Mouse (Mus musculus): ENCODE data around the gene Slc1a7. TPM values are rescaled to one million over a fixed set of nuclear protein-coding genes. Genes with fewer than 3 reads are reported as not detected.

Slc1a7 gene
- polyA plus RNA-seq, 1 experiment from 2014 or later, result 0.15 TPM

- H3K4me3 ChIP-seq (ENCODE audit: low read length), result no peak overlapping the region
- H3K9ac ChIP-seq (ENCODE audit: low read depth, low read length), result no peak overlapping the region
- WGBS, result 76% methylated on average over 8 of the region's 8 CpGs
- ATAC-seq, result no peak
- peaks cover 3% of the 10 kb centered on the region; the same call in 1 of the 2 replicates for H3K4me1 ChIP-seq (ENCODE audit: control insufficient read depth, insufficient read depth, low read length)
- no peaks in the 10 kb centered on the region for H3K9me3 ChIP-seq (ENCODE audit: control insufficient read depth, low read length)
- no peak overlapping the region for H3K4me2 ChIP-seq (ENCODE audit: low read depth, low read length)
- H3K36me3 ChIP-seq (ENCODE audit: control insufficient read depth, insufficient read depth, low read length), result no peaks in the 10 kb centered on the region
- H3K27ac ChIP-seq (ENCODE audit: low read length), result no peak overlapping the region
- no peaks in the 10 kb centered on the region for H3K27me3 ChIP-seq (replicated peaks; ENCODE audit: control insufficient read depth, insufficient read depth, low read length)
Observed at GRCm38 (mm10) chr4:107933239-107933638, 34.9 kb upstream of the Slc1a7 start.

DNA sequence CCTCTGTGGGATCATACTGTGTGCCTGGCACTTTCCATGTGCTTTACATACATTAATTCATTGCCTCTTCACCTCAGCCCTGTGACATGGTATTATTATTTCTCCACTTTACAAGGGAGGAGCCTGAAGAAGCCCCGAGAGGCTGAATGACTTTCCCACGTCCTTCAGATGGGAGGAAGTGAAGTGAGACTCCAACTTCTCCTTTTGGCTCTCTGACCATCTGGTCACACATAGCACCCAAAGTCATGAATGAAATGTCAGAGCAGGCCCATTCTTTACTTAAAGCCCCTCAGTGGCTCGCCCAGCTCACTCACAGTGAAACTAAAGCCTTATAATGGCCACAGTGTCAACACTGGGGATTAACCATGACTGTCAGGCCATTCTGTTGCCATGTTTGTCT is 32.9 kb upstream of the Slc1a7 start:
- H3K9ac ChIP-seq (ENCODE audit: low read depth, low read length), result no peak overlapping the region
- peaks cover 3% of the 10 kb centered on the region; the same call in 1 of the 2 replicates for H3K4me1 ChIP-seq (ENCODE audit: control insufficient read depth, insufficient read depth, low read length)
- no peaks in the 10 kb centered on the region for H3K9me3 ChIP-seq (ENCODE audit: control insufficient read depth, low read length)
- 67% methylated on average over 3 of the region's 3 CpGs for WGBS
- H3K27me3 ChIP-seq (replicated peaks; ENCODE audit: control insufficient read depth, insufficient read depth, low read length), result no peaks in the 10 kb centered on the region
- no peak overlapping the region for H3K4me3 ChIP-seq (ENCODE audit: low read length)
- no peak overlapping the region for H3K27ac ChIP-seq (ENCODE audit: low read length)
- ATAC-seq, result no peak
- no peaks in the 10 kb centered on the region for H3K36me3 ChIP-seq (ENCODE audit: control insufficient read depth, insufficient read depth, low read length)
- H3K4me2 ChIP-seq (ENCODE audit: low read depth, low read length), result no peak overlapping the region

DNA sequence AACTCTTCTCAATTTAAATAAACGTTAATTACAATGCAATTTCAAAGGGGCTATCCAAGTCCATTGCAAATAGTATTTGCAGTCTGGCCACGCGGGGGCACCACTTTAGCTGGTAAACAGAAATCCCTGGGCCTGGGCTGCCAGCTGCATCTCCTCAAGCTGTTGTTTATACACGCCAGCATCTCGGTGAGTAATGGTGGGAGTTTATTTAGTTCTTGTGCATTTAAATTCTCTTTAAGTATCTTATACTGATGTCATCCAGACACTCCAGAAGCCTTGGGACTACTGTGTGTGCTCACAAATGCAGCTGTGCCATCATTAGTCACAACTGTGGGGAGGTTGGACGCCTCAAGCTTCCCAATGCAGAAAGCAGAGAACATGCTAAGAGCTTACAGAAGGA is 30.8 kb upstream of the Slc1a7 start:
- Histone ChIP-seq H3K4me1 (ENCODE audit: control insufficient read depth, insufficient read depth, low read length) (peaks cover 3% of the 10 kb centered on the region; the same call in 1 of the 2 replicates), H3K4me2 (ENCODE audit: low read depth, low read length) (no peak overlapping the region), H3K36me3 (ENCODE audit: control insufficient read depth, insufficient read depth, low read length) (no peaks in the 10 kb centered on the region), H3K4me3 (ENCODE audit: low read length) (no peak overlapping the region), H3K27ac (ENCODE audit: low read length) (peak overlapping the region; percentile 78), H3K27me3 (replicated peaks; ENCODE audit: control insufficient read depth, insufficient read depth, low read length) (no peaks in the 10 kb centered on the region), H3K9me3 (ENCODE audit: control insufficient read depth, low read length) (no peaks in the 10 kb centered on the region), H3K9ac (ENCODE audit: low read depth, low read length) (no peak overlapping the region)
- WGBS, result 17% methylated on average over 6 of the region's 6 CpGs
- peak; percentile 85 for ATAC-seq

- Histone ChIP-seq H3K4me2 (ENCODE audit: low read depth, low read length) (no peak overlapping the region), H3K9ac (ENCODE audit: low read depth, low read length) (no peak overlapping the region), H3K36me3 (ENCODE audit: control insufficient read depth, insufficient read depth, low read length) (no peaks in the 10 kb centered on the region), H3K27me3 (replicated peaks; ENCODE audit: control insufficient read depth, insufficient read depth, low read length) (no peaks in the 10 kb centered on the region), H3K9me3 (ENCODE audit: control insufficient read depth, low read length) (no peaks in the 10 kb centered on the region), H3K4me1 (ENCODE audit: control insufficient read depth, insufficient read depth, low read length) (peaks cover 3% of the 10 kb centered on the region; the same call in 1 of the 2 replicates), H3K4me3 (ENCODE audit: low read length) (no peak overlapping the region), H3K27ac (ENCODE audit: low read length) (peak overlapping the region; percentile 78)
- ATAC-seq, result no peak
- 71% methylated on average over 2 of the region's 2 CpGs for WGBS
Observed at GRCm38 (mm10) chr4:107938124-107938523, 30.0 kb upstream of the Slc1a7 start.

DNA sequence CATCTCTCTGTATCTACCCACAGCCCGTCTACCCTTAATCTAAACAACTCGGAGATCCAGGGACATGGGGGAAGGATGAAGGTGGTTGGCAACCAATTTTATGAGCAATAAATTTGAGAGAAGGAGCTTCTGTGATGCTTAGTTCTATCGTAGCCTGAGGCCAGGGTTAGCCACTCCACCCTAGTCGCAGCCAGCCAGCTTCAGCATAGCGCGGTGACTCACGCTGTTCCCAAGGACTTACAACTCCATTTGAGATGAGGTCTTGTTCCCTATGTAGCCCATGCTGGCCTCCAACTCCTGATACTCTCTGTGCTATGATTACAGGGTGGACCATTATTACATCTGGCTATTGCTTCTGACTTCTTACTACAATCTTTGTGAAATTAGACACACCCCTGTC is 25.4 kb upstream of the Slc1a7 start:
- H3K4me1 ChIP-seq (ENCODE audit: control insufficient read depth, insufficient read depth, low read length), result peaks cover 2% of the 10 kb centered on the region; the same call in 1 of the 2 replicates
- H3K4me2 ChIP-seq (ENCODE audit: low read depth, low read length), result no peak overlapping the region
- no peaks in the 10 kb centered on the region for H3K9me3 ChIP-seq (ENCODE audit: control insufficient read depth, low read length)
- WGBS, result 76% methylated on average over 7 of the region's 7 CpGs
- no peak overlapping the region for H3K4me3 ChIP-seq (ENCODE audit: low read length)
- ATAC-seq, result no peak
- no peak overlapping the region for H3K9ac ChIP-seq (ENCODE audit: low read depth, low read length)
- H3K36me3 ChIP-seq (ENCODE audit: control insufficient read depth, insufficient read depth, low read length), result no peaks in the 10 kb centered on the region
- no peaks in the 10 kb centered on the region for H3K27me3 ChIP-seq (replicated peaks; ENCODE audit: control insufficient read depth, insufficient read depth, low read length)
- H3K27ac ChIP-seq (ENCODE audit: low read length), result no peak overlapping the region

GRCm38 (mm10) chr4:107944141-107944540 is 24.0 kb upstream of the Slc1a7 start:
- 83% methylated on average over 2 of the region's 2 CpGs for WGBS
- Histone ChIP-seq H3K9ac (ENCODE audit: low read depth, low read length) (no peak overlapping the region), H3K27ac (ENCODE audit: low read length) (no peak overlapping the region), H3K4me1 (ENCODE audit: control insufficient read depth, insufficient read depth, low read length) (no peaks in the 10 kb centered on the region), H3K9me3 (ENCODE audit: control insufficient read depth, low read length) (no peaks in the 10 kb centered on the region), H3K27me3 (replicated peaks; ENCODE audit: control insufficient read depth, insufficient read depth, low read length) (no peaks in the 10 kb centered on the region), H3K36me3 (ENCODE audit: control insufficient read depth, insufficient read depth, low read length) (no peaks in the 10 kb centered on the region), H3K4me3 (ENCODE audit: low read length) (no peak overlapping the region), H3K4me2 (ENCODE audit: low read depth, low read length) (no peak overlapping the region)
- no peak for ATAC-seq

DNA sequence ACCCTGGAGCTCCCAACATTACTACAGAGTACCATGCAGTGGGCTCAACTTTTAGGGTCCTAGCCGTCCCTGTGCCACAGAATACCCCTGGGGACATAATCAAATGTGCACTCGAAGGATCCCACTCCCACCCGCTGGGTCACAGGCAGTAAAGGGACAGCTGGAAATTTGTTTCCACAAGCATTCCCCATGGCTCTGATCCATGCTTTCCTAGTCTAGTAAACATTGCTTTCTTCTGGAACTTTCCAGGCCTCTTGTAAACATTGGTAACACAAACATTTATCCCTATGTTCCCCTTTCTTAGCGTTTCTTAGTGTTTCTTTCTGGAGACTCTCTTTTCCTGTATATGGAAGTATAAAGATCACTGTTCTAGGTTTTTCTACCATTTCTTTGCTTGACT is 18.2 kb upstream of the Slc1a7 start:
- Histone ChIP-seq H3K9ac (ENCODE audit: low read depth, low read length) (no peak overlapping the region), H3K9me3 (ENCODE audit: control insufficient read depth, low read length) (no peaks in the 10 kb centered on the region), H3K4me2 (ENCODE audit: low read depth, low read length) (no peak overlapping the region), H3K27ac (ENCODE audit: low read length) (no peak overlapping the region), H3K4me3 (ENCODE audit: low read length) (no peak overlapping the region), H3K36me3 (ENCODE audit: control insufficient read depth, insufficient read depth, low read length) (no peaks in the 10 kb centered on the region), H3K27me3 (replicated peaks; ENCODE audit: control insufficient read depth, insufficient read depth, low read length) (no peaks in the 10 kb centered on the region), H3K4me1 (ENCODE audit: control insufficient read depth, insufficient read depth, low read length) (no peaks in the 10 kb centered on the region)
- ATAC-seq, result 0 out of 2 replicates have a peak, but pooled peaks have one; percentile 28
- WGBS, result 62% methylated on average over 4 of the region's 4 CpGs

GRCm38 (mm10) chr4:107952845-107953244 is 15.3 kb upstream of the Slc1a7 start:
- H3K27ac ChIP-seq (ENCODE audit: low read length), result no peak overlapping the region
- ATAC-seq, result no peak
- no peak overlapping the region for H3K4me3 ChIP-seq (ENCODE audit: low read length)
- H3K4me1 ChIP-seq (ENCODE audit: control insufficient read depth, insufficient read depth, low read length), result no peaks in the 10 kb centered on the region
- no peak overlapping the region for H3K9ac ChIP-seq (ENCODE audit: low read depth, low read length)
- no peaks in the 10 kb centered on the region for H3K27me3 ChIP-seq (replicated peaks; ENCODE audit: control insufficient read depth, insufficient read depth, low read length)
- H3K4me2 ChIP-seq (ENCODE audit: low read depth, low read length), result no peak overlapping the region
- no peaks in the 10 kb centered on the region for H3K9me3 ChIP-seq (ENCODE audit: control insufficient read depth, low read length)
- no peaks in the 10 kb centered on the region for H3K36me3 ChIP-seq (ENCODE audit: control insufficient read depth, insufficient read depth, low read length)

DNA sequence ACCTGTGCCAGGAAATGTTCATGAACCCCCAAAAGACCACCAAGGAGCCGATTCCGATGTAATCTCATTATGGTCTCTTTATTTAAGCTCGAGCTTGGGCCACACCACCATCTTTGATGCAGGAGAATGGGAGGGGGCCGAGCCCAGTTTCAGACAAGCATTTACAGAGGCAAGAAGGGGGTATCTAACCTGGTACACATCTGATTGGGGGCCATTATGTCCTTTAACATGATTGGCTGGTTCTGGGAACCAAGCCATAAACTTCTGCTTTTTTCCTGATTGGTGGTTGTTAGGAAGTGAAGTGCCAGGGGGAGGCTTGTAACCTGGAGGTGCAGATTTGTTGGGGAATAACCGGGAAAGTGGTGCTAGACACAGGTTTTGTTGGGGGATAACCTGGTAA is 12.4 kb upstream of the Slc1a7 start:
- H3K9ac ChIP-seq (ENCODE audit: low read depth, low read length), result no peak overlapping the region
- ATAC-seq, result no peak
- no peaks in the 10 kb centered on the region for H3K4me1 ChIP-seq (ENCODE audit: control insufficient read depth, insufficient read depth, low read length)
- WGBS, result 77% methylated on average over 5 of the region's 5 CpGs
- H3K9me3 ChIP-seq (ENCODE audit: control insufficient read depth, low read length), result no peaks in the 10 kb centered on the region
- no peaks in the 10 kb centered on the region for H3K36me3 ChIP-seq (ENCODE audit: control insufficient read depth, insufficient read depth, low read length)
- H3K27me3 ChIP-seq (replicated peaks; ENCODE audit: control insufficient read depth, insufficient read depth, low read length), result no peaks in the 10 kb centered on the region
- H3K27ac ChIP-seq (ENCODE audit: low read length), result no peak overlapping the region
- no peak overlapping the region for H3K4me3 ChIP-seq (ENCODE audit: low read length)
- H3K4me2 ChIP-seq (ENCODE audit: low read depth, low read length), result no peak overlapping the region

- H3K27me3 ChIP-seq (replicated peaks; ENCODE audit: control insufficient read depth, insufficient read depth, low read length), result no peaks in the 10 kb centered on the region
- H3K36me3 ChIP-seq (ENCODE audit: control insufficient read depth, insufficient read depth, low read length), result no peaks in the 10 kb centered on the region
- 0 out of 2 replicates have a peak, but pooled peaks cover 2% of the 10 kb centered on the region for H3K4me1 ChIP-seq (ENCODE audit: control insufficient read depth, insufficient read depth, low read length)
- WGBS, result 87% methylated on average over 7 of the region's 7 CpGs
- H3K9ac ChIP-seq (ENCODE audit: low read depth, low read length), result no peak overlapping the region
- no peak overlapping the region for H3K27ac ChIP-seq (ENCODE audit: low read length)
- H3K4me2 ChIP-seq (ENCODE audit: low read depth, low read length), result no peak overlapping the region
- ATAC-seq, result no peak
- no peaks in the 10 kb centered on the region for H3K9me3 ChIP-seq (ENCODE audit: control insufficient read depth, low read length)
- H3K4me3 ChIP-seq (ENCODE audit: low read length), result no peak overlapping the region
Observed at GRCm38 (mm10) chr4:107958487-107958886, 9.6 kb upstream of the Slc1a7 start.
